Mouse (Mus musculus) left cerebral cortex, adult 9 months (tissue): Measurements from ENCODE around the gene Gm36864.
A peak's percentile ranks its signal among the peaks of the same experiment; 100 is the strongest.
"Not testable (repeated sequence)": the region's sequence is repeated elsewhere in the genome, so short reads cannot be mapped to it uniquely, and the experiment has no call there.

Experiments used
- DNase-seq, 2 experiments: peaks; one replicate each; pipeline ENCODE4 v3.0.0; 2022; ENCODE audit warnings: low spot score in 2 of 2

The Gm36864 gene

DNA sequence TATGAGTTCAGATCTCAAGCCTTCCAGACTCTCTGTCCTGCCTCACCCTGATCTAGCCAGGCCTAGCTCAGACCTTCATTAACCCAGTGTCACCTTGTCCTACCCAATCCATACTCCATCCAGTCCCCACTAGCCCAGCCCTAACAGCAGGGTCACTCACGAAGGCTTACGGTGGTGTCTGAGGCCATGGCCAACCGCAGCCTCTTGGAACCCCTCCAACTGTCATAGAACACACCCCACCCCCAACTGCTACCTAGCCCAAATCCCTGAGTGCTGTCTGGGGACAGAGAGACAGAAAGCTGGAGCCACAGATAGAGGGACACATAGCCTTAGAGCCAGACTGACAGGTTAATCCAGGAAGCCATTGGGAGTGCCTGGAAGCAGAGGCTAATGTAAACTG, at the start of gene Gm36864:
Gm36864 (plus strand) TSS at position 269 of the 400 bp plus-strand sequence.
- no peak for DNase-seq

- not testable (repeated sequence) for DNase-seq
These were observed 49.5 kb upstream of the Gm36864 start for GRCm38 (mm10) chr7:44186516-44186915.

DNA sequence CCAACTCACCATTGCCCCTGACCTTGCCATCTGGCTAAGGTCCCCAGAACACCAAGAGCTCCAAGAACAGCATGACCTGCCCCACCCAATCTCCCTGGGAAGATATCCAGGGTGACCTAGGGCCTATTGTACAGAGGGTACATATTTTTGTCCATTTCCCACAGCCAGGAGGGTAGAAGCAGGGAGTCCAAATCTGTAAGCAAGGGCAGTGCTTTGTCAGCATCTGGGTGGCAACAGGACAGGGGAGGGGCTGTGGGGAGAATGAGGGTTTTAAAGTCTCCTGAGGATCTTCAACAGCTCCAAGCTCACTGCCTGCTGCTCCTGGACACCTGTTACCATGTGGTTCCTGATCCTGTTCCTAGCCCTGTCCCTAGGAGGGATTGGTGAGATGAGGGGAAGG, 48.0 kb upstream of the Gm36864 start, which contains the start of gene Klk1b24:
Klk1b24 (plus strand) TSS at position 301 of the 400 bp plus-strand sequence.
- DNase-seq: not testable (repeated sequence)

- DNase-seq: not testable (repeated sequence)
These were observed 42.5 kb upstream of the Gm36864 start for GRCm38 (mm10) chr7:44193466-44193865.

DNA sequence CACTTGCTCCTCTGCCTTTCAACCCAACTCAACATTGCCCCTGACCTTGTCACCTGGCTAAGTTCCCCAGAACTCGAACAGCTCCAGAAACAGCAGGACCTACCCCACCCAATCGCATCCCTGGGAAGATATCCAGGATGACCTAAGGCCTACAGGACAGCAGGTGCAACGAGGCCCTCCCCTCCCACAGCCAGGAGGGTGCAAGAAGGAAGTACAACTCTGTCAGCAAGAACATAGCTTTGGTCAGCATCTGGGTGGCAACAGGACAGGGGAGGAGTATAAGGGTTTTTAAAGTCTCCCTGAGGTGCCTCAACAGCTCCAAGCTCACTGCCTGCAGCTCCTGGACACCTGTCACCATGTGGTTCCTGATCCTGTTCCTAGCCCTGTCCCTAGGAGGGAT, 38.1 kb upstream of the Gm36864 start, which contains the start of gene Klk1b3:
Klk1b3 (plus strand) TSS at position 301 of the 400 bp plus-strand sequence.
- no peak for DNase-seq

GRCm38 (mm10) chr7:44207135-44207534, 28.8 kb upstream of the Gm36864 start, which contains the start of gene Klk1b4:
Gene Klk1b4, plus strand, starts transcription at chr7:44207435.
- DNase-seq: not testable (repeated sequence)

DNA sequence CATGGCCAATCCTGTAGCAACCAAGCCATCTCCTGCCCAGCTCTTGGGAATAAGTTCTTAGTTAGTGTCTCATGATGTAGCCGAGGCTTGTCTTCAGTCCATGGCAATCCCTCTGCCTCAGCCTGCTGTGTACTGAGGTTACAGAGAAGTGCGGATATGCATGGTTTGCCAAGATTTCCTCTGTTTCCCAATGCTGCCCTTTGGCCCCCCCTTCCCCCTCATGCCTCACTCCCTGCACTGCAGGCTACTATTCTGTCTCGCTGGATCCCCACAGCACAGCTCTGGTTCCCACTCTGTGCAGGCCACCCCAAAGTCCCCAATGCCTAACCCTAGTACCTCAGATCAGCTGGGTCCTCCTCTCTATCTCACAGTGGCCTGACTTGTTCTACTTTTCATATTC, 27.7 kb upstream of the Gm36864 start:
- DNase-seq: no peak

DNA sequence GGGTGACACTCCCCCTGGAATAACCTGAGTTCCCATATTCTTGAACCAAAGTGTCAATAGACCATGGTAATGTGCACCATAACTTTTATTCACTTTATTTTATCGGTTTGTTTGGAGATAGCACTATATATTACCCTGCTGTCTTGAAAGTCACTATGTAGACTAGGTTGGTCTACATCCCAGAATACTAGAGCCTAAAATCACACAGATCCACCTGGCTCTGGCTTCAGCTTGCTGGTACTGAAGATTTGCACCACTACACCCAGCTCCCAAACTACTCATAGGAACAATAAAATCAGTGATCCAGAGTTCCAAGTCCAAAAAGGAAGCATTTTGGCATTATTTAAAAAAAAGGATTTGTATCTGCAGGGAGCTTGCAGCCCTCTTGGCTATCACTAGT, 20.3 kb upstream of the Gm36864 start, which contains the start of gene Klk1b5:
Klk1b5 (plus strand) TSS at position 301 of the 400 bp plus-strand sequence.
- DNase-seq: no peak

DNA sequence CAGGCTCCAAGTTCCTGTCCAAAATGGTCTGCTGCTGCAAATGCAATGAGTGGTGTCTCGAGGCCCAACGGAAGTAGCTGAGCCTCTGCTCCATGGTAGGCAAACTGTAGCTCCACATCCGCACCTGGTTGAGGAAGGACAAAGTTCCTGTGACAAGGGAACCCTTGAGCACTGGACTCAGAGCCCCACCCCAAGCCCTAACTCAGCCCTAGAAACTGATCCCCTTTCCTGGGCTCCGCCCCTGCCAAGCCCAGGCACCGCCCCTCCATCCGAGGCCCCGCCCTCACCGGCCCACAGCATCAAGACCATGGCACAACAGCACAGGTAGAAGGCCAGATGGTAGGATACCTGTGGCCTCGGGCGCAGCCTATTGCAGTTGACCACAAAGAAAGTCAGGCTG, 14.4 kb upstream of the Gm36864 start:
- not testable (repeated sequence) for DNase-seq

- not testable (repeated sequence) for DNase-seq
These were observed 13.6 kb upstream of the Gm36864 start for GRCm38 (mm10) chr7:44222335-44222734.

- no peak for DNase-seq
These were observed 10.9 kb upstream of the Gm36864 start, which contains the start of gene Klk1 for GRCm38 (mm10) chr7:44225076-44225475. Gene Klk1, plus strand, starts transcription at chr7:44225360.

GRCm38 (mm10) chr7:44239913-44240312, 3.9 kb downstream of the Gm36864 start:
- no peak for DNase-seq

DNA sequence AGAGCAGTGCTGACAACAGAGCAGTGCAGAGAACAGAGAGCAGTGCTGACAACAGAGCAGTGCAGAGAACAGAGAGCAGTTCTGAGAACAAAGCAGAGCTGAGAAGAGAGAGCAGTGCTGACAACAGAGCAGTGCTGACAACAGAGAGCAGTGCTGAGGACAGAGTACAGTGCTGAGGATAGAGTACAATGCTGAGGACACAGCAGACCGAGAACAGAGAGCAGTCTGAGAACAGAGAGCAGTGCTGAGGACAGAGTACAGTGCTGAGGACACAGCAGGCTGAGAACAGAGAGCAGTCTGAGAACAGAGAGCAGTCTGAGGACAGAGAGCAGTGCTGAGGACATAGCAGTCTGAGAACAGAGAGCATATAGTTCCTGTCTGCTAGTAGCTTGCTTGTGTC, 4.7 kb downstream of the Gm36864 start:
- no peak for DNase-seq

- DNase-seq: no peak
These were observed 5.2 kb downstream of the Gm36864 start for GRCm38 (mm10) chr7:44241163-44241562.

- no peak for DNase-seq
These were observed 8.1 kb downstream of the Gm36864 start for GRCm38 (mm10) chr7:44244080-44244479.

DNA sequence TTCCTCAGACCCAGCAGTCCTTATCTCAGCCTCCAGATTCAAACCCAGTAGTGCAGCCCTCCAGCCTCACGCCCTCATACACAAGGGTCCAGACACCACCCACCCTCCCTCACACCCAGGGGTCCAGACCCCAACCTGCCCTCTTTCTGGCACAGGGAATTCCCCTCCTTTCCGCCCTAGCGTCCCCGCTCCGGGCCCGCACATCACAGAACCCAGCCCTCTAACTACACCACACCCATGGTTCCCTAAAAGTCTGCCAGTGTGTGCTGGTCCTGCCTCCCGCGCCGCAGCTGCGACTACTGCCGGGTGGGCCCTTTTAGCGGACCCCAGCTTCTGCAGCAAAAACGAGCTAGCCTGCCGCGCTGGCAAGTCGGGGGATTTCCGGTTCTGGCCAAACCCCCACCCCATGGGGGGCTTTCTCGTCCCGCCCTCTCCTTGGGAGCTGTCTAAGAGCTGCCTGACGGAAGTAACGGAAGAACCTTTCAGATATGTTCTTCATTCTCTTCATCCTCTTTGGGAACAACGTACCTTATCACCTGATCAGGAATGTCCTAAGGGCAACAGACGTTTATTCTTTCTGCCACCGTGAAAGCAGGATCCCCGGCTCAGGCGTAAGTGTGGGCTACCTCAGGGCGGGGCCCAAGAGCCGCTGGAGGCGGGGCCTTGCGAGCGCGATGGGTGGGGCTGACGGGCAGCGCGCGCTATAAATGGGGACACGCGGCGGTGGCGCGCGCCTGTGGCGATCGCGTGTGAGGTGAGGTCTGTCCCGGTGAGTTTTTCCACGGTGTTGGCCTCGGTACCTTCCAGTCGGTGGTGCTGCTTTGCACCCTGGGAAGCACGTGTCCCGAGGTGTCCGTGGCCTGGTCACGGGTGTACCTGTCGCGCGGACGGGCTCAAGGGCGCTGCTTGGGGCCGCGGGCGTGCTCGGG, 10.3 kb downstream of the Gm36864 start, which contains the start of the genes 1700028J19Rik and 2410002F23Rik:
1700028J19Rik (minus strand) TSS at position 641 of the 929 bp plus-strand sequence.
2410002F23Rik (plus strand) TSS at position 668 of the 929 bp plus-strand sequence.
- DNase-seq: peak; percentile 79 to 93

DNA sequence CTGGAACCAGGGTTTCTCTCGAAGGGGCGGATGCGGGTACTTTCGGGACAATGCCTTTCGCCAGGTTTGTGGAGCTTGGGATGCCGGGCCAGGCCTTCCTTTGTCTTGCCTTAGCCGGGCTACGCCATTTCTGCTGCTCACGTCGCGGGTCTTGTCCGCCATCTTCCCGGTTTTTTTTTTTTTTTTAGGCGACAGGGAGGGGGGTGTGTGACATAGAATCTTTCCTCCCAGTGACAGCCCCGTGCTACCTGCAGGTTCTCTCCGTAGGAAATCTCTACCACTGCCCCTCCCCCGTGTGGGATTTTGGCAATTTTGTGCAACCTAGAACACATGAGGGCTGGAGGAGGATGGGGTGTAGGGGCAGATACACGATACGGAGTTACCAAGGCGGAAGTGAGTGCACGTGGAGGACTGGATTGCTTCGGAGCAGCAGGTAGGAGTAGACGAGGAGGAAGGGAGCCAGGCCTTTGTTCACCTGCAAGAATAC, 11.1 kb downstream of the Gm36864 start:
- peak in 1 of 2 experiments; percentile 59 for DNase-seq

GRCm38 (mm10) chr7:44247971-44248370, 12.0 kb downstream of the Gm36864 start:
- no peak for DNase-seq

DNA sequence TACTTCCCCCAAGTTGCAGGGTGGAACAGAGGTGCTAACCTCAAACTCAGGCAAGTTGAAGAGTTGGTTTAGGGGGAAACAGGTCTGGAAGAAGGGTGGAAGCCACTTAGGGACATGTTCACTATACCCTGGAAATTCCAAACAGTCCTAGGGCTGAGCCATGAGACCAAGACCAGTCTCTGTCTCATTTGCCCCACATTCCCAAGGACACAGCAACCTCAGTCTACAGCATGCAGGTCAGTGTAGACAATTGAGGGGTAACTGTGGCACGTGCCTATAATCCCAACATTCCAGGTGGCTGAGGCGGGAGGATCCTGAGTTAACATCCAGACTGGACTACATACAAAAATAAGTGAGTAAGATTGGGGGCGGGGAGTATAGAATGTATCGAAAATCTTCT, 13.3 kb downstream of the Gm36864 start:
- no peak for DNase-seq

GRCm38 (mm10) chr7:44250732-44251275, 14.8 kb downstream of the Gm36864 start:
- DNase-seq: not testable (repeated sequence)

- no peak for DNase-seq
These were observed 17.1 kb downstream of the Gm36864 start for GRCm38 (mm10) chr7:44253023-44253616.

- no peak for DNase-seq
These were observed 19.0 kb downstream of the Gm36864 start for GRCm38 (mm10) chr7:44254930-44255329.
